Mouse (Mus musculus) liver, adult 2 months (tissue): ENCODE measurements at regions not wholly inside any gene's neighbourhood (a gene's known extent, or its start where the extent isn't known, plus 50 kb on each side); places are given as distances from the start of the nearest gene placed in this dataset.

Experiments
- DNase-seq: peaks from one replicate; pipeline ENCODE4 v3.0.0-alpha.2; 2011; ENCODE audit warnings: low read depth, low spot score; ENCODE audit errors: extremely low read depth
- H3K27ac ChIP-seq: fragments of 200-500 bp; replicated peaks from 2 replicates; pipeline ENCODE4 v1.5.1; 2012; ENCODE audit warnings: low read depth, mild to moderate bottlenecking, control low read depth, inconsistent platforms, low read length; ENCODE audit not compliant: insufficient read depth
- H3K27me3 ChIP-seq: fragments of 200-500 bp; 2 replicates; pipeline ENCODE4 v1.6.1; 2012; ENCODE audit warnings: mild to moderate bottlenecking, moderate library complexity, low read length, inconsistent platforms; ENCODE audit not compliant: control insufficient read depth, insufficient read depth
- H3K36me3 ChIP-seq: fragments of 200-500 bp; 2 replicates; pipeline ENCODE4 v1.6.1; 2012; ENCODE audit warnings: low read length, inconsistent platforms; ENCODE audit not compliant: control insufficient read depth, insufficient read depth
- H3K4me1 ChIP-seq: fragments of 200-500 bp; 2 replicates; pipeline ENCODE4 v1.6.1; 2011; ENCODE audit warnings: low read length; ENCODE audit not compliant: control insufficient read depth, insufficient read depth
- H3K4me3 ChIP-seq: fragments of 200-500 bp; 2 replicates; pipeline ENCODE4 v1.5.1; 2011; ENCODE audit warnings: low read depth, mild to moderate bottlenecking, control low read depth, low read length, moderate library complexity; ENCODE audit not compliant: insufficient read depth
- H3K79me2 ChIP-seq: fragments of 200-500 bp; 2 replicates; pipeline ENCODE4 v1.6.1; 2012; ENCODE audit warnings: inconsistent platforms, mild to moderate bottlenecking, low read length, moderate library complexity; ENCODE audit not compliant: control insufficient read depth, insufficient read depth
- H3K9ac ChIP-seq: fragments of 200-500 bp; 2 replicates; pipeline ENCODE4 v1.6.1; 2012; ENCODE audit warnings: low read depth, mild to moderate bottlenecking, control low read depth, inconsistent platforms, low read length
- CTCF ChIP-seq: fragments of 200-500 bp; IDR thresholded peaks from 2 replicates; pipeline ENCODE4 v1.5.1; 2011; ENCODE audit warnings: low read depth, low read length, control low read depth
- POLR2A ChIP-seq: fragments of 200-500 bp; IDR thresholded peaks from 2 replicates; pipeline ENCODE4 v1.6.1; 2011; ENCODE audit warnings: low read length, control low read depth; ENCODE audit not compliant: insufficient read depth; ENCODE audit errors: extremely low read depth
- WGBS: fragments of 180-500 bp; shearing (Covaris S2); methylation state at CpG from one replicate; pipeline ENCODE4 v1.1.7; 2018; 5-methylcytosine and 5-hydroxymethylcytosine counted together

DNA sequence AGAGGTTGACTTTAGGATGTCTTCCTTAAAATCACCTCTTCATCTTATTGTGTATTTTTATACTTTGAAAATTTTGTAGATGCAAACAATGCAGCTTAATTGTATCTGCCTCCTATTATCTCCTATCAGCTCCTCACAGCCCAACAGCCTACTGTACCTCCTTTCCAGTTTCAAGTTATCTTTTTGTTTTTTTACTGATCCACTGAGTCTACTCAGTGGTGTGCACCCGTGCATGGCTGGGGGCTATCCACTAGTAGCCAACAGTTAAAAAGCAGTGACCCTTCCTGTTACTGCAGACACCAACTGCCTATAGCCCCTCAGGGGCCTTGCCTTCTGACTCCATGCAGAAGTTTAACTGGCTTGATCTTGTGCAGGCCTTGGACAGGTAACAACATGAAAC is 170.4 kb upstream of the Ctnnb1 start:
- 85% methylated on average over 1 of the region's 1 CpGs for WGBS
- H3K36me3 ChIP-seq = no peaks in the 10 kb centered on the region
- no peak overlapping the region for H3K27ac ChIP-seq
- no peak overlapping the region for H3K4me3 ChIP-seq
- no peaks in the 10 kb centered on the region for H3K4me1 ChIP-seq
- no peak overlapping the region for H3K9ac ChIP-seq
- no peaks in the 10 kb centered on the region for H3K79me2 ChIP-seq
- TF ChIP-seq POLR2A = no peak
- TF ChIP-seq CTCF = no peak
- H3K27me3 ChIP-seq = no peaks in the 10 kb centered on the region
- no peak for DNase-seq

DNA sequence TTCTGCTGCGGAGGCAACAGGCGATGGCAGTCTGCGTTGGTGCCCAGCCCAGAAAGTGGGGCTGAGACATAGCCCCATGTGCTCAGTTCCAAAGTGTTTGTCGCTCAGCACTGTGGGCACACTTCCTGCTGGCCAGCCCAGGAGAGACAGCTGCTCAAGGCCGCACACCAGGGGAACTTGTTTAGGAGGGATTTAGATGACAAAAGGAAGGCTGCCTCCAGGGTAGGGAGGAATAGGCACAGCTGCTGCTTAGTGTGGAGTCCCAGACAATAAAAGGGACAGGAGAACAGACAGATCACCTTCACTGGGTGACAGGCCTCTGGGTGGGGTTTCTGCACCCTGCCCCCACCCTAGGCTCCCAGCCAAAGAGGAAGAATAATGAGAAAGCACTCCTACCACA is 169.2 kb upstream of the Ctnnb1 start:
- TF ChIP-seq CTCF = no peak
- TF ChIP-seq POLR2A = no peak
- no peaks in the 10 kb centered on the region for H3K36me3 ChIP-seq
- H3K4me3 ChIP-seq = no peak overlapping the region
- DNase-seq = no peak
- WGBS = 87% methylated on average over 5 of the region's 5 CpGs
- H3K79me2 ChIP-seq = no peaks in the 10 kb centered on the region
- no peak overlapping the region for H3K9ac ChIP-seq
- no peaks in the 10 kb centered on the region for H3K27me3 ChIP-seq
- H3K27ac ChIP-seq = no peak overlapping the region
- peaks cover 3% of the 10 kb centered on the region; the same call in 1 of the 2 replicates for H3K4me1 ChIP-seq

DNA sequence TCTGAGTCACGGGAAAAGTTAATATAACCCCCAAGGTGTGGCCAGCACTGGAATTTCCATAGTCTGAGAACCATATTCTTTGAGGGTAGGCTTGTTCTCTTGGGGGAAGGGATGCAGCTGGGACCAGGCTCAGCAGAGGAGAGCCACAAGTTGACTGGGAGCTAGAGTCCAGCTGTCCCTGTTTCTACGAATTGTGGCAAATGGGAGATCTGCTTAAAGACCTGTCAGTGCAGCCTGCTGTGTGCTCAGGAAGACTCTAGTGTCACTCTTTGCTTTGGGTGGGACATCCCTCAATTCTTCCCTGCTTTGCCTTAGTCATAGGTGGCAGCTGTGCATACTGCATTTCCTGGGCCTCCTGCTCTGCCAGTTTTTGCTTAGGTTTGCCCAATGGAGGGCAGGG is 165.2 kb upstream of the Ctnnb1 start:
- peaks cover 3% of the 10 kb centered on the region; the same call in 1 of the 2 replicates for H3K4me1 ChIP-seq
- no peaks in the 10 kb centered on the region for H3K79me2 ChIP-seq
- no peaks in the 10 kb centered on the region for H3K27me3 ChIP-seq
- H3K27ac ChIP-seq = no peak overlapping the region
- DNase-seq = no peak
- H3K36me3 ChIP-seq = no peaks in the 10 kb centered on the region
- H3K4me3 ChIP-seq = no peak overlapping the region
- no peak overlapping the region for H3K9ac ChIP-seq
- WGBS = 90% methylated on average over 2 of the region's 2 CpGs
- TF ChIP-seq POLR2A (no peak), CTCF (no peak)

DNA sequence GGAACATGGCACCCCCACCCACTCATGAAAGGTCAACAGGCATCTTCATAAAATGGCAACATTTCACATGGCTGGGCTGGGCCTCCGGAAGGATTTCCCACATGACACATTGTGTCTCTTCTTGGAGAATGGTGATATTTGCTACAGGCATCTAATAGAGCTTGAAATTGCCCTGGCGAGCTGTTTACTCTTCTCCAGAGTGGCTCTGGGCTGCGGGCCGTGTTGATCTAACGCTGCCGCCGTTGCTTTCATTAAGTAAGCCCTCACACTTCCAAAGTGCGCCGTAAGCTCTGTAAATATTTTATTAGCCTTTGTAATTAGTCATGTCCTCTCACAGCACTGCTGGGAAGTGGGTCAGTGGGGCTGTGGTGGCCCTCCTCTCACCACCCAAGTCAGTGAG is 164.4 kb upstream of the Ctnnb1 start:
- Histone ChIP-seq H3K4me1 (peaks cover 3% of the 10 kb centered on the region; the same call in 1 of the 2 replicates), H3K79me2 (no peaks in the 10 kb centered on the region), H3K9ac (no peak overlapping the region), H3K36me3 (no peaks in the 10 kb centered on the region), H3K4me3 (no peak overlapping the region), H3K27ac (no peak overlapping the region), H3K27me3 (no peaks in the 10 kb centered on the region)
- no peak for TF ChIP-seq CTCF
- DNase-seq = peak; percentile 19
- WGBS = 30% methylated on average over 9 of the region's 9 CpGs

DNA sequence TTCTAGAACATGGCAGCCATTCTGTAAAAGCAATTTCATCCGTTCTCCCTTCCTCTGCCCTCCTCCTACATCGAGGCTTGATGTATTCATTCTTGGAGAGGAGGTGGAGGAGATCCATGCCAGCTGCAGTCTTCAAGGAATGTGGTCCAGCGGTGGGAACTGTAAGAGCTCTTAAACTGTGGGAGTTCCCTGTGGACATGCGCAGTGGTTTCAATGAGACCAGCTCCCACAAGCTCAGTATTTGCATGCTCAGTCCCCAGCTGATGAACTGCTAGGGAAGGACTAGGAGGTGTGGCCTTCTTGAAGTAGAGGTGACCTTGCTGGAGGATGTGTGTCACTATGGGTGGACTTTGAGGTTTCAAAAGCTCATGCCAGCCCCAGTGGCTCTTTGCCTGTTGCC is 163.7 kb upstream of the Ctnnb1 start:
- TF ChIP-seq POLR2A (no peak), CTCF (no peak)
- no peak overlapping the region for H3K4me3 ChIP-seq
- H3K9ac ChIP-seq = no peak overlapping the region
- no peaks in the 10 kb centered on the region for H3K36me3 ChIP-seq
- H3K27me3 ChIP-seq = no peaks in the 10 kb centered on the region
- peaks cover 3% of the 10 kb centered on the region; the same call in 1 of the 2 replicates for H3K4me1 ChIP-seq
- no peaks in the 10 kb centered on the region for H3K79me2 ChIP-seq
- DNase-seq = no peak
- no peak overlapping the region for H3K27ac ChIP-seq
- WGBS = 88% methylated on average over 4 of the region's 4 CpGs

DNA sequence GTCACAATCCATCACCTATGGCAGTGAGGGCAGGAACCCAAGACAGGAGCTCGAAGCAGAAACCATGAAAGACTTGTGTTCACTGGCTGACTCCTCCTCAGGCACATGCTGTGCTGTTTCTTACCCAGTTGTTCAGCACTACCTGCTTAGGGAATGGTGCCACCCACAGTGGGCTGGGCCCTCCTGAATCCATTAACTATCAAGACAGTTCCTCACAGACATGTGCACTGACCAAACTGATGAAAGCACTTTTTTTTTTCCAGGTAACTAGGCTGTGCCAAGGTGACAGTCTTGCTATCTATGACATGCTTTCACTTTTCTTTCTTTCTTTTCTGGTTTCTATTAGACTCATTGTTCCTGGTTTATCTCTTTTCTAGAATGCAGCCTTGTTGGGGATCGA is 162.1 kb upstream of the Ctnnb1 start:
- peak; percentile 14 for DNase-seq
- H3K79me2 ChIP-seq = no peaks in the 10 kb centered on the region
- H3K4me1 ChIP-seq = peaks cover 3% of the 10 kb centered on the region; the same call in 1 of the 2 replicates
- 73% methylated on average over 2 of the region's 2 CpGs for WGBS
- H3K27me3 ChIP-seq = no peaks in the 10 kb centered on the region
- H3K27ac ChIP-seq = no peak overlapping the region
- H3K36me3 ChIP-seq = no peaks in the 10 kb centered on the region
- no peak overlapping the region for H3K9ac ChIP-seq
- no peak overlapping the region for H3K4me3 ChIP-seq
- TF ChIP-seq POLR2A = no peak
- no peak for TF ChIP-seq CTCF
